Comparison of ENCODE assay signal across 8 mouse cellular contexts in the genomic region with DNA sequence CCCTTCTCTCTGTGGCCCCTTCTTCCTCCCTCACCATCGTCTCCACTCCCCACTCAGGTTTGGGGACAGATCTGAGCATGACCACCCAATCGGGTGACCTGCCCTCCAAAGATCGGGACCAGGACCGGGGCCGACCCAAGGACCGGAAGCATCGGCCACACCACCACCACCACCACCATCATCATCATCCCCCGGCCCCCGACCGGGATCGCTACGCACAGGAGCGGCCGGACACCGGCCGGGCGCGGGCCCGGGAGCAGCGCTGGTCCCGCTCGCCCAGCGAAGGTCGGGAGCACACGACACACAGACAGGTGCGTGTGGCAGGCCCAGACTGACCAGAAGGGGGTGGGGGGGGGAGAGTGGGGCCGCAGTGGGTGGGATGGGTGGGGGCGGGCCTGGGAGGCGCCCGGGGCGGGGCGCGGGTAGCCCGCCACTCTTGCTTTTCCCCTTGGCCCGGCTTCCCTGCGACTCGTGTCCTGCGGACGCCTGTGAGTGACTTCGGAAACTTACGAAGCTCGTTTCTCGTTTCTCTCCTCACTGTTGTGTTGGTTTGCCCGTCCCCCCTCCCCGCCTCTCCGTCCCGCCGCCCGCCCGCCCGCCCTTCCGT. TPM values are rescaled to one million over a fixed set of nuclear protein-coding genes. Genes with fewer than 3 reads are reported as not detected.
DNase-seq lines count a peak whose midpoint lies in the region; ATAC-seq and TF ChIP-seq lines count a peak whose summit lies in the region.

No protein-coding gene starts in this region.

- peak overlapping the region; percentile 58 for H3K4me3 ChIP-seq in ES-Bruce4 (ENCODE audit: low read depth, low read length)
- H3K4me3 ChIP-seq in embryonic facial prominence, embryonic 14.5 days (ENCODE audit: low read depth, low read length): peak overlapping the region; percentile 55
- H3K4me3 ChIP-seq in hindbrain, embryonic 11.5 days (ENCODE audit: low read depth, low read length): peak overlapping the region; percentile 53
- H3K4me3 ChIP-seq in liver, embryonic 14.5 days (ENCODE audit: insufficient read depth in 1 of 2, low read depth in 2 of 2, low read length in 2 of 2): peak overlapping the region; percentile 71

- peaks cover 11% of the 10 kb centered on the region for H3K4me1 ChIP-seq in ES-Bruce4 (ENCODE audit: control insufficient read depth, insufficient read depth, low read length)
- peaks cover 19% of the 10 kb centered on the region for H3K4me1 ChIP-seq in embryonic facial prominence, embryonic 14.5 days (ENCODE audit: control insufficient read depth, insufficient read depth, low read length)
- H3K4me1 ChIP-seq in hindbrain, embryonic 11.5 days (replicated peaks; ENCODE audit: control insufficient read depth, insufficient read depth, low read length): peaks cover 6% of the 10 kb centered on the region
- peaks cover 0 to 2% of the 10 kb centered on the region in 2 experiments; a peak in 2 of 4 replicates for H3K4me1 ChIP-seq in liver, embryonic 14.5 days (replicated peaks; ENCODE audit: control insufficient read depth in 2 of 2, insufficient read depth in 2 of 2, low read length in 1 of 2)

- TF ChIP-seq EP300 in ES-Bruce4 (IDR thresholded peaks at IDR 0.05; ENCODE audit: insufficient read depth, low read depth, low read length): no peak
- TF ChIP-seq EP300 in liver, embryonic 14.5 days (IDR thresholded peaks at IDR 0.05; ENCODE audit: low read depth): no peak

- H3K27me3 ChIP-seq in ES-Bruce4 (ENCODE audit: control insufficient read depth, insufficient read depth, low read length, poor library complexity, severe bottlenecking): no peaks in the 10 kb centered on the region
- H3K27me3 ChIP-seq in embryonic facial prominence, embryonic 14.5 days (replicated peaks; ENCODE audit: control insufficient read depth, insufficient read depth, low read length): no peaks in the 10 kb centered on the region
- H3K27me3 ChIP-seq in hindbrain, embryonic 11.5 days (ENCODE audit: control insufficient read depth, insufficient read depth, low read length): no peaks in the 10 kb centered on the region
- no peaks in the 10 kb centered on the region; the same call in 1 of the 2 replicates for H3K27me3 ChIP-seq in liver, embryonic 14.5 days (ENCODE audit: control insufficient read depth, insufficient read depth, low read length)

- no peak for TF ChIP-seq CTCF in ES-Bruce4 (IDR thresholded peaks at IDR 0.05; ENCODE audit: low read depth, low read length)
- no peak for TF ChIP-seq CTCF in liver, embryonic 14.5 days (IDR thresholded peaks at IDR 0.05; ENCODE audit: low read depth)

- peak overlapping the region; percentile 43 for H3K27ac ChIP-seq in ES-Bruce4 (ENCODE audit: insufficient read depth, low read length)
- H3K27ac ChIP-seq in embryonic facial prominence, embryonic 14.5 days (replicated peaks; ENCODE audit: low read depth, low read length): peak overlapping the region; percentile 95
- peak overlapping the region; percentile 94 for H3K27ac ChIP-seq in hindbrain, embryonic 11.5 days (ENCODE audit: low read depth, low read length)
- H3K27ac ChIP-seq in liver, embryonic 14.5 days: no peak overlapping the region; the same call in 1 of the 2 replicates

- H3K9me3 ChIP-seq in ES-Bruce4 (replicated peaks; ENCODE audit: control insufficient read depth, insufficient read depth, low read length, poor library complexity, severe bottlenecking): no peaks in the 10 kb centered on the region
- no peaks in the 10 kb centered on the region for H3K9me3 ChIP-seq in embryonic facial prominence, embryonic 14.5 days (ENCODE audit: control insufficient read depth, low read length)
- no peaks in the 10 kb centered on the region for H3K9me3 ChIP-seq in hindbrain, embryonic 11.5 days (ENCODE audit: control insufficient read depth, low read length)
- H3K9me3 ChIP-seq in liver, embryonic 14.5 days (ENCODE audit: control insufficient read depth, low read length): no peaks in the 10 kb centered on the region

- no peaks in the 10 kb centered on the region for H3K36me3 ChIP-seq in ES-Bruce4 (ENCODE audit: control insufficient read depth, insufficient read depth, low read length, poor library complexity, severe bottlenecking)
- H3K36me3 ChIP-seq in embryonic facial prominence, embryonic 14.5 days (ENCODE audit: control insufficient read depth, insufficient read depth, low read length): no peaks in the 10 kb centered on the region
- H3K36me3 ChIP-seq in hindbrain, embryonic 11.5 days (ENCODE audit: control insufficient read depth, insufficient read depth, low read length): no peaks in the 10 kb centered on the region
- H3K36me3 ChIP-seq in liver, embryonic 14.5 days (replicated peaks; ENCODE audit: control insufficient read depth, insufficient read depth, low read depth): no peaks in the 10 kb centered on the region

- TF ChIP-seq POLR2A in ES-Bruce4 (IDR thresholded peaks at IDR 0.05; ENCODE audit: insufficient read depth, low read length): no peak

- under 1% methylated on average over 20 of the region's 52 CpGs for WGBS in embryonic facial prominence, embryonic 14.5 days
- under 1% methylated on average over 43 of the region's 52 CpGs for WGBS in hindbrain, embryonic 11.5 days
- WGBS in liver, embryonic 14.5 days (ENCODE audit: insufficient replicate concordance): under 1% methylated on average over 46 of the region's 52 CpGs

- peak overlapping the region; percentile 92 for H3K4me2 ChIP-seq in embryonic facial prominence, embryonic 14.5 days (ENCODE audit: low read depth, low read length)
- H3K4me2 ChIP-seq in hindbrain, embryonic 11.5 days (replicated peaks; ENCODE audit: low read depth, low read length): peak overlapping the region; percentile 87
- peak overlapping the region; percentile 75 for H3K4me2 ChIP-seq in liver, embryonic 14.5 days (ENCODE audit: low read depth)

- ATAC-seq in embryonic facial prominence, embryonic 14.5 days (ENCODE audit: low read depth): peak; percentile 15
- peak; percentile 39 for ATAC-seq in hindbrain, embryonic 11.5 days (ENCODE audit: low FRiP score)
- ATAC-seq in liver, embryonic 14.5 days (ENCODE audit: insufficient read depth): peak; percentile 5; the same call in 1 of the 2 replicates

- peak overlapping the region; percentile 92 for H3K9ac ChIP-seq in ES-Bruce4 (ENCODE audit: low read depth, poor library complexity, severe bottlenecking)
- H3K9ac ChIP-seq in embryonic facial prominence, embryonic 14.5 days (ENCODE audit: low read depth, low read length): peak overlapping the region; percentile 82
- H3K9ac ChIP-seq in hindbrain, embryonic 11.5 days (ENCODE audit: low read depth, low read length): peak overlapping the region; percentile 77
- peak overlapping the region; percentile 73 for H3K9ac ChIP-seq in liver, embryonic 14.5 days (replicated peaks)

- peak; percentile 54 for DNase-seq in adrenal gland, adult 2 months
- DNase-seq in adrenal gland, adult 8-10 months: no peak
- DNase-seq in embryonic facial prominence, embryonic 14.5 days (ENCODE audit: low spot score): peak; percentile 71
- DNase-seq in hindbrain, embryonic 11.5 days (ENCODE audit: low spot score): peak; percentile 59
- no peak for DNase-seq in liver, embryonic 14.5 days (ENCODE audit: low read depth in 3 of 3, low spot score in 3 of 3)
- peak; percentile 57 for DNase-seq in retina, postnatal 1 day
- no peak for DNase-seq in ovary, postnatal 14 days (ENCODE audit: low spot score)

RNA-seq across cellular contexts. Expression of gene Ier2, which starts 24.0 kb away (rescaled TPM):
- 10 to 100 TPM; 24.9 to 34.8 TPM for total RNA-seq in adrenal gland, adult 2 months (2021)
- polyA plus RNA-seq in adrenal gland, adult 2 months (2012; rRNA removed): 13.7 and 27.0 TPM in 2 replicates
- total RNA-seq in adrenal gland, adult 8-10 months (2022): 10 to 100 TPM; 18.3 to 48.9 (median 22.3) TPM
- polyA plus RNA-seq in ES-Bruce4 (2011; ENCODE audit: insufficient read depth, insufficient read length, low read depth, missing spikeins): 42.8 and 44.8 TPM in 2 replicates
- 45.9 and 50.3 TPM in 2 replicates for polyA plus RNA-seq in embryonic facial prominence, embryonic 14.5 days (2014; fragmentation: Nextera tagmentation; extraction: Ambion mirVana)
- polyA plus RNA-seq in hindbrain, embryonic 11.5 days (2014; fragmentation: Nextera tagmentation; extraction: Ambion mirVana): 60.5 and 61.5 TPM in 2 replicates
- polyA plus RNA-seq in liver, embryonic 14.5 days (2012; rRNA removed): 6.2 and 8.4 TPM in 2 replicates
- 12.6 and 15.0 TPM in 2 replicates for polyA plus RNA-seq in liver, embryonic 14.5 days (2014; fragmentation: Nextera tagmentation; extraction: Ambion mirVana)

RNA-seq across cellular contexts. Expression of gene Trmt1, which starts 47.4 kb away (rescaled TPM):
- 10 to 100 TPM; 57.0 to 68.5 TPM for total RNA-seq in adrenal gland, adult 2 months (2021)
- 150 and 160 TPM in 2 replicates for polyA plus RNA-seq in adrenal gland, adult 2 months (2012; rRNA removed)
- 100 to 1,000 TPM in 2 of 4 experiments, 10 to 100 TPM in 2; 75.4 to 109 (median 88.5) TPM for total RNA-seq in adrenal gland, adult 8-10 months (2022)
- polyA plus RNA-seq in ES-Bruce4 (2011; ENCODE audit: insufficient read depth, insufficient read length, low read depth, missing spikeins): 77.6 and 79.8 TPM in 2 replicates
- polyA plus RNA-seq in embryonic facial prominence, embryonic 14.5 days (2014; fragmentation: Nextera tagmentation; extraction: Ambion mirVana): 55.8 and 73.2 TPM in 2 replicates
- polyA plus RNA-seq in hindbrain, embryonic 11.5 days (2014; fragmentation: Nextera tagmentation; extraction: Ambion mirVana): 47.9 and 51.1 TPM in 2 replicates
- polyA plus RNA-seq in liver, embryonic 14.5 days (2012; rRNA removed): 37.5 and 37.6 TPM in 2 replicates
- 27.4 and 34.1 TPM in 2 replicates for polyA plus RNA-seq in liver, embryonic 14.5 days (2014; fragmentation: Nextera tagmentation; extraction: Ambion mirVana)

RNA-seq across cellular contexts. Expression of gene Nacc1, which starts 49.0 kb away (rescaled TPM):
- total RNA-seq in adrenal gland, adult 2 months (2021): 10 to 100 TPM; 78.4 to 80.7 TPM
- polyA plus RNA-seq in adrenal gland, adult 2 months (2012; rRNA removed): 98.7 and 120 TPM in 2 replicates
- 10 to 100 TPM; 81.0 to 86.9 (median 83.7) TPM for total RNA-seq in adrenal gland, adult 8-10 months (2022)
- polyA plus RNA-seq in ES-Bruce4 (2011; ENCODE audit: insufficient read depth, insufficient read length, low read depth, missing spikeins): 89.7 and 97.9 TPM in 2 replicates
- polyA plus RNA-seq in embryonic facial prominence, embryonic 14.5 days (2014; fragmentation: Nextera tagmentation; extraction: Ambion mirVana): 19.7 and 20.1 TPM in 2 replicates
- 19.7 and 20.5 TPM in 2 replicates for polyA plus RNA-seq in hindbrain, embryonic 11.5 days (2014; fragmentation: Nextera tagmentation; extraction: Ambion mirVana)
- polyA plus RNA-seq in liver, embryonic 14.5 days (2012; rRNA removed): 19.0 and 21.2 TPM in 2 replicates
- 6.3 and 7.6 TPM in 2 replicates for polyA plus RNA-seq in liver, embryonic 14.5 days (2014; fragmentation: Nextera tagmentation; extraction: Ambion mirVana)

Comparison
In these comparisons a context has a peak if more than half of its experiments do, and no peak if none do; other contexts are left out.
1. DNase-seq: peak in adrenal gland, adult 2 months (single experiment), embryonic facial prominence, embryonic 14.5 days (single experiment), hindbrain, embryonic 11.5 days (single experiment) and retina, postnatal 1 day (single experiment); none in adrenal gland, adult 8-10 months (single experiment), liver, embryonic 14.5 days (0 of 3) and ovary, postnatal 14 days (single experiment).
2. Peak in every context shown above with its lines, with median percentiles within 50 percentile points of each other: H3K4me3 ChIP-seq, H3K9ac ChIP-seq, ATAC-seq and H3K4me2 ChIP-seq.